Mouse (Mus musculus) lung, embryonic 16.5 days (tissue): ENCODE measurements at regions not wholly inside any gene's neighbourhood (a gene's known extent, or its start where the extent isn't known, plus 50 kb on each side); places are given as distances from the start of the nearest gene placed in this dataset.

Source experiments
- ATAC-seq: fragments of 200-750 bp; cut with Nextera tagmentation; 2 replicates; pipeline ENCODE4 v1.8.0; 2017; ENCODE audit warnings: low read depth, mild to moderate bottlenecking, moderate library complexity
- H3K27ac ChIP-seq: fragments of 300-500 bp; sonication (generic); 2 replicates; pipeline ENCODE4 v1.5.1; 2014; ENCODE audit warnings: mild to moderate bottlenecking, control low read depth, low read length
- H3K27me3 ChIP-seq: fragments of 300-500 bp; sonication (generic); 2 replicates; pipeline ENCODE4 v1.6.1; 2014; ENCODE audit warnings: low read depth, low read length, mixed read lengths; ENCODE audit not compliant: control insufficient read depth, insufficient read depth
- H3K36me3 ChIP-seq: fragments of 300-500 bp; sonication (generic); 2 replicates; pipeline ENCODE4 v1.6.1; 2014; ENCODE audit warnings: low read length; ENCODE audit not compliant: control insufficient read depth, insufficient read depth
- H3K4me1 ChIP-seq: fragments of 300-500 bp; sonication (generic); replicated peaks from 2 replicates; pipeline ENCODE4 v1.6.1; 2014; ENCODE audit warnings: low read length, mixed read lengths; ENCODE audit not compliant: control insufficient read depth, insufficient read depth
- H3K4me2 ChIP-seq: fragments of 300-500 bp; sonication (generic); 2 replicates; pipeline ENCODE4 v1.6.1; 2014; ENCODE audit warnings: low read depth, low read length, control low read depth
- H3K4me3 ChIP-seq: fragments of 300-500 bp; sonication (generic); 2 replicates; pipeline ENCODE4 v1.5.1; 2014; ENCODE audit warnings: mild to moderate bottlenecking, low read length, control low read depth
- H3K9ac ChIP-seq: fragments of 300-500 bp; sonication (generic); 2 replicates; pipeline ENCODE4 v1.6.1; 2014; ENCODE audit warnings: low read length, control low read depth
- H3K9me3 ChIP-seq: fragments of 300-500 bp; sonication (generic); 2 replicates; pipeline ENCODE4 v1.6.1; 2016; ENCODE audit warnings: low read length; ENCODE audit not compliant: control insufficient read depth
- WGBS: fragments of 180-500 bp; shearing (Covaris S2); extraction: QIAGEN DNeasy Blood & Tissue Kit; methylation state at CpG from one replicate; pipeline ENCODE4 v1.1.7; 2014; 5-methylcytosine and 5-hydroxymethylcytosine counted together

DNA sequence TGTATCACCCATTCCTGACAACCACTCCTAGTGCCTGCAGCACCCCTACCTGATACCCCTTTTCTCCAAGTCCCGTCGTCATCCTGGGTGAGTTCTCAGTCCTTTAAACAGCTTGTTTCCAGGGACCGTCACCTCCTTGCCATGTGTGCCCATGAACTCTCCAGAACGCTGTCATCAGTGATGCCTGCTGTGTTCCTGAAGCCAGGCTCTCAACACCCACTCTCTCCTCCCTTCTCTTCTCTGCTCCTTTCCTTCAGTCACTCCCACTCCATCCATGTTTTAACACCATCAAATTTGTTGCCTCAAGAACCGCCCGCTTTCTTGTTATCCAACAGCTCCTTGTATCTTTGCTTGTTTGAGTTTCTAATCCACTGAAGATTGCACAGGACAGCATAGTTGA is 277.8 kb upstream of the Zfp637 start:
- 79% methylated on average over 6 of the region's 6 CpGs for WGBS
- no peak overlapping the region for H3K4me2 ChIP-seq
- no peak overlapping the region for H3K27ac ChIP-seq
- H3K27me3 ChIP-seq = no peaks in the 10 kb centered on the region
- H3K9me3 ChIP-seq = no peaks in the 10 kb centered on the region
- no peak overlapping the region for H3K4me3 ChIP-seq
- H3K9ac ChIP-seq = no peak overlapping the region
- no peak for ATAC-seq
- H3K36me3 ChIP-seq = no peaks in the 10 kb centered on the region
- H3K4me1 ChIP-seq = peaks cover 5% of the 10 kb centered on the region; the same call in 1 of the 2 replicates

DNA sequence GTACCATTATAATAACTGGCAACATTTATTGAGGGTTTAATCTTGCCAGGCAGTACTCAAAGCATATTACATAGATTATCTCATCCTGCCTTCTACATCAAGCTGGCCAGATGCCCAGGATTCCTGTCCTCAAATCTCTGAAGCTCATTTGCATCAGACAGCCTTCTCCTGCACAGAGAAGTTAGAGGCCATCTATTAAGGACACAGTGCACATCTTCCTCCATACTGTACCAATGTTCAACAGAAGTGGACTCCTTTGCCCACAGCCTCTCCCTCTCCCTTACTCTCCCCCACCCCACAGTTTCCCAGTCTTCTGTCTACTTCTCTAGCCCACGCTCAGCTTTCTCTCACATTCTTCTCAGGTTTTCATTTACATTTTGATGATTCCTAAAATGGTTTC is 277.3 kb upstream of the Zfp637 start:
- ATAC-seq = 0 out of 2 replicates have a peak, but pooled peaks have one; percentile 31
- Histone ChIP-seq H3K27me3 (no peaks in the 10 kb centered on the region), H3K9me3 (no peaks in the 10 kb centered on the region), H3K36me3 (no peaks in the 10 kb centered on the region), H3K4me2 (no peak overlapping the region), H3K4me3 (no peak overlapping the region), H3K27ac (no peak overlapping the region), H3K4me1 (peaks cover 5% of the 10 kb centered on the region; the same call in 1 of the 2 replicates), H3K9ac (no peak overlapping the region)
- WGBS = 81% methylated on average over 1 of the region's 1 CpGs

DNA sequence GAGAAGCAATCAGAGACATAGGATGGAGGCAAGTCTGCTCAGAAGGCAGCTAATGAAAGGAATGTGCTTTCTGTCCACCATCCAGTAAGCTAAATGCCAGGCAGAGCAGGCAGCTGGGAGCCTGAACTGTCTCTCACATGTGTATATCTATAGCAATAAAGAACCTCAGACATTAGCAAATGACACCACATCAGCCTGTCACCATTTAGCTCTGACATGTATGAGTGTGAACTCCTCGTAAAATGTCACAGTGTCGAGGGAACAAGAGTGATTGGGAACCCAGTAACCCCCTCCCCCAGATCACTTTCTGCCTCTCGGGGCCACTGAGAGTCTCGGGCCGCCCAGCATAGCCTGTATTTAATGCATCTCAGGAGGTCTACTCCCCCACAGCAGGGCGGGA is 274.2 kb upstream of the Zfp637 start:
- ATAC-seq = no peak
- H3K27ac ChIP-seq = no peak overlapping the region
- no peak overlapping the region for H3K4me3 ChIP-seq
- H3K36me3 ChIP-seq = no peaks in the 10 kb centered on the region
- H3K27me3 ChIP-seq = no peaks in the 10 kb centered on the region; the same call in 1 of the 2 replicates
- no peak overlapping the region for H3K9ac ChIP-seq
- peaks cover 9% of the 10 kb centered on the region; the same call in 1 of the 2 replicates for H3K4me1 ChIP-seq
- H3K4me2 ChIP-seq = no peak overlapping the region
- WGBS = 40% methylated on average over 6 of the region's 6 CpGs
- no peaks in the 10 kb centered on the region for H3K9me3 ChIP-seq

DNA sequence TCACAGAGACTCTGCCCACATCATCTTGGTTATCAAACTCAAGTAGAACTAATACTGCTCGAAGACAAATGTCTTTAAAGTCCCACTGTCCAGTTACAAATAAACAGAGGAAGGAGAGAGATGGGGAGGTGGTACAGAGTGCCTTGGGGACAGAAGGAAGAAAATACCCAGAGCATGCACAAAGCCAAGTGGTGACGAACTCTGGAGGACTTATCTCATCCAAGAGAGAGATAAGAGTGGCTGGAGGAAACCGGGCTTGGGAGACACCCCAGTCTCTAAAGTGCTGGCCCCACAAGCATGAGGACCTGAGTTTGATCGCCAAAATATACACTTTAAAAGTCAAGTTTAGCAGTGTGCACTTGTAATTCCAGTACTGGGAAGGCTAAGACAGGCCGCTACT is 273.3 kb upstream of the Zfp637 start:
- Histone ChIP-seq H3K4me1 (peaks cover 9% of the 10 kb centered on the region; the same call in 1 of the 2 replicates), H3K36me3 (no peaks in the 10 kb centered on the region), H3K9ac (no peak overlapping the region), H3K4me2 (no peak overlapping the region), H3K27me3 (no peaks in the 10 kb centered on the region; the same call in 1 of the 2 replicates), H3K9me3 (no peaks in the 10 kb centered on the region), H3K4me3 (no peak overlapping the region), H3K27ac (no peak overlapping the region)
- ATAC-seq = no peak
- WGBS = 53% methylated on average over 5 of the region's 5 CpGs

DNA sequence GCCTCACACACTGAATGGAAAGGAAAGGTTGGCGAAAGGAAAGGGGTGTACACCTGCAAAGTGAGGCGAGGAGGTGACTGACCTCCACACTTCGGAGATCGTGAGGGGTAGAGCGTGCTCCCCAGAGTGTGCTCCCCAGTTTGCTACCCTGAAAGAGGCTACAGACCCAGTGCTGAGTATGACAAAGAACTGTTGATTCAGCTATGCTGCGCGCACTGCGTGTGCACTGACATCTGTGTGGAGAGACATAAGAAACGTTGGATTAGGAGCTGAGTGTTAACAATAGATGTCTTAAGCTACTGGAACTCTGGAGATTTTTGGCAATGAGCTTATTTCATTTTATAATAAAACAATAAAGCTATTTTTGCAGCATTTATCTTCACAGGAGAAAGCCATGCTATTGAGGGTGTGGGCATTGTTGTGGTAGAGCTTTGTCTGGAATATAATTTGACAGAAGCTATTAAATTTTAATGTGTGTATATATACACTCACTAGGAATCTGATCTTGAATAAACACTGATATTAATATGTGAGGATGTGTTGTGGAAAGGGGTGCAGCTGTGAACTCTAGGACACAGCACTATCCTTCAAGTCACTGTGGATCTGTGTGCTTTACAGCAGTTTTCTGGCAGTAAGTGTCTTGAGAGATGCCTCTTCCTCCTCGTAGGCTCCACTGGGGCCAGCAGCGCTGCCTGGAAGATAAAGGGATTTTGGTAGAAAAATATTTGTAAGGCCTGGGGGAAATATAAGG is 271.2 kb upstream of the Zfp637 start:
- Histone ChIP-seq H3K9ac (no peak overlapping the region), H3K27ac (no peak overlapping the region), H3K36me3 (no peaks in the 10 kb centered on the region), H3K9me3 (no peaks in the 10 kb centered on the region), H3K4me2 (no peak overlapping the region), H3K4me1 (peaks cover 9% of the 10 kb centered on the region; the same call in 1 of the 2 replicates), H3K27me3 (no peaks in the 10 kb centered on the region; the same call in 1 of the 2 replicates), H3K4me3 (no peak overlapping the region)
- 53% methylated on average over 11 of the region's 11 CpGs for WGBS
- ATAC-seq = peak; percentile 88

DNA sequence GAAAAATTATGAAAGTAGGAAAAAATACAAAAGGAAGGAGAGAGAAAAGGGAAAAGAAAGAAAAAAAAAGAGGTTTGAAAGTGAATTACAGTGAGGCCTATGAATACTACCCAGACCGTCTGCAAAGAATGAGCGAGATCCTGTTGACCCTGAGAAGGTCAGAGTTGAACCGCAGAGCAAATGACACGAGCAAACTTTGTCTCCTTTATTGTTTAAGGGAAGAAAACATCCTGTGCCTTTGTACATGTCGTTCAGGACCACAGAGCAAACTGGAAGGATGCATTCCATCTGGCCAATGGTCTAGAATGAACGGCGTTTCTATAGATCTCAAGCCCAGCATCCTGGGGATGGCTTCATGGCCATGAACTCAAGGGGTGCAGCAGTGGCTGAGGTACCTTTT is 270.6 kb upstream of the Zfp637 start:
- Histone ChIP-seq H3K9ac (no peak overlapping the region), H3K4me3 (no peak overlapping the region), H3K27ac (no peak overlapping the region), H3K4me1 (peaks cover 9% of the 10 kb centered on the region; the same call in 1 of the 2 replicates), H3K36me3 (no peaks in the 10 kb centered on the region), H3K9me3 (no peaks in the 10 kb centered on the region), H3K27me3 (no peaks in the 10 kb centered on the region; the same call in 1 of the 2 replicates), H3K4me2 (no peak overlapping the region)
- 32% methylated on average over 7 of the region's 7 CpGs for WGBS
- ATAC-seq = no peak

DNA sequence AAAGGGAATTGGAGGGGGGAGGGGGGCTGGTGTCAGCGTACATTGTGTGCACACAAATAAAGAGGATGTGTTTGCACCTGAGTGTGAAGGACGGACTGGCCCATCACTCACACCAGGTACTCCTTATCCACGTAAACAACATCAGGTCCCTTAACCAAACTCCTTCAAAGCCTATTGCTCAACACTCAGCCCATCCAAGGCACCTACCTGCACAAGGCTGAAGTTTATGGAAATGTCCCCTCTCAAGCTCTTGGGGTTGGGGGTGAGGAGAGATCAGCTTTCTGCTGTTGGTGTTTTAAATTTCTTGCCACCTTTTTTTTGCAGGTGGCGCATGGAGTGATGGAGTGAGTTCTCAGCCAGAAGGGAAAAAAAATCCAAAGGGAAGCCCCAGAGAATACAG is 270.2 kb upstream of the Zfp637 start:
- ATAC-seq = no peak
- Histone ChIP-seq H3K4me1 (peaks cover 9% of the 10 kb centered on the region; the same call in 1 of the 2 replicates), H3K27me3 (no peaks in the 10 kb centered on the region; the same call in 1 of the 2 replicates), H3K9ac (no peak overlapping the region), H3K9me3 (no peaks in the 10 kb centered on the region), H3K4me3 (no peak overlapping the region), H3K36me3 (no peaks in the 10 kb centered on the region), H3K4me2 (no peak overlapping the region), H3K27ac (no peak overlapping the region)
- 79% methylated on average over 4 of the region's 4 CpGs for WGBS

DNA sequence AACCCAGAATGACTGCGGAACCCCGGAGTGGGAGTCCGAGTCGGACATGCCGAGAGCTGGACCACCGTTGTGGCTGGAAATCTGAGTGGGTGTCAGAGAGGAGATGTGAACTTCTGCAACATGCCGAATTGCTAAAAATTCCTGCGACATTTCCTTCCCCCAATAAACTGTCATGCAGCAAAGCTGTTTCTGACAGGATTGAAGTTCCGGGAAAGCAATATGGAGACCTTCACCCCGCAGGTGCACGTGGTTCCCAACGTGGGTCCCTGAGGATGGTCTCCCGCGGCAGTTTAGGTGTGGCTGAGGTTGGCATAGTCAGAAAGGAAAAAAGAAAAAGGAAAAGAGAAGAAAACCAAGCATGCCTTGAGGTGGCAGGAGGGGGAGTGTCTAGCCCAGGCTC is 269.0 kb upstream of the Zfp637 start:
- Histone ChIP-seq H3K27me3 (no peaks in the 10 kb centered on the region; the same call in 1 of the 2 replicates), H3K4me3 (no peak overlapping the region), H3K9ac (no peak overlapping the region), H3K4me2 (no peak overlapping the region), H3K4me1 (peaks cover 5% of the 10 kb centered on the region; the same call in 1 of the 2 replicates), H3K27ac (no peak overlapping the region), H3K36me3 (no peaks in the 10 kb centered on the region), H3K9me3 (no peaks in the 10 kb centered on the region)
- WGBS = 57% methylated on average over 14 of the region's 14 CpGs
- no peak for ATAC-seq

DNA sequence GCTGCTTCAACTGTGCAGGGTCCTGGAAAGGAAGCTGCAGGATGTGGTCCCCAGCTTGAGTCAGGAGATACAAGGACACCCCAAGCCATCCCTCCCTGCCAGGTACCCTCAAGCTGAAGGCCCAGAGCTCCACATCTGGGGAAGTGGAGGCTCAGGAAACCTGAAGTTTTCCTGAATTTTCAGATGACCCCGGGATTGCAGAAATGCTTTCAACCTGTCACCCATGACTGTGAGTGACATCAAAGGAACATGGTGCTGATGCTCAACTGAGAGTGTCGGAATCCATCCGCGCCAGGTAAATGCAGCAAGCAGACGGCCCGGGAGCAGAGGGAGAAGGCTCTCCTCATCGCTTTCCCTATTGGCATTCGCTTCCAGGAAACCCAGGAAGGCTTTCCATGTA is 267.6 kb upstream of the Zfp637 start:
- ATAC-seq = no peak
- H3K4me1 ChIP-seq = peaks cover 5% of the 10 kb centered on the region; the same call in 1 of the 2 replicates
- WGBS = 92% methylated on average over 8 of the region's 8 CpGs
- no peaks in the 10 kb centered on the region for H3K9me3 ChIP-seq
- H3K9ac ChIP-seq = no peak overlapping the region
- H3K27ac ChIP-seq = no peak overlapping the region
- no peaks in the 10 kb centered on the region; the same call in 1 of the 2 replicates for H3K27me3 ChIP-seq
- H3K4me3 ChIP-seq = no peak overlapping the region
- H3K36me3 ChIP-seq = no peaks in the 10 kb centered on the region
- H3K4me2 ChIP-seq = no peak overlapping the region
